27 mouse cellular contexts compared by ENCODE assay signal in the genomic region with DNA sequence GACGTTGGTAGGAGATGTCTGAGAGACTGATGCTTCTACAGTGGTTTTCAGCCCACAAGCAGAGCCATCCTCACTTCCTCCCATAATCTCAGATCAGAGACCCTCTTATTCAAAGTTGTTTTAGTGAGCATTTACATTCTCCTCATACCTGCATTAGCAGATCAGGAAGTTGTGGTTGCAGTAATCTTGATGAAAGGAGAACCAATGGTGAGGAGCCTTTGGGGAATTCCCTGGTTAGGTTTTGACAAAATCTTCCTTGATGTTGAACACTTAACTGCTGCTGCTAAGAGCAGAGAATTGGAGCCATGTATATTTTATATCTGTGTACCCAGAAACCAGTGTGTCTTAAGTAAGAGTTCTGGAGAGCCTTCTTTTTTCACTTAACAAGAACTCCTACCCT. TPM values are rescaled to one million over a fixed set of nuclear protein-coding genes. Genes with fewer than 3 reads are reported as not detected.
DNase-seq lines count a peak whose midpoint lies in the region; ATAC-seq and TF ChIP-seq lines count a peak whose summit lies in the region.
"Had no signal": no experiment of that assay in that cellular context is flagged by ENCODE, and none has a peak within 500 bp of the region (broad histone marks: within the 10 kb centered on the region; RNA-seq: fewer than 3 reads in every experiment).

No protein-coding gene starts in this region.

- no peaks in the 10 kb centered on the region for H3K27me3 ChIP-seq in MEL (ENCODE audit: control insufficient read depth in 1 of 2, insufficient read depth in 2 of 2, low read length in 2 of 2)
- no peaks in the 10 kb centered on the region for H3K27me3 ChIP-seq in midbrain, embryonic 13.5 days
- H3K27me3 ChIP-seq: embryonic facial prominence, embryonic 13.5 days; liver, embryonic 15.5 days; neural tube, embryonic 12.5 days had no signal

- 88% methylated on average over 1 of the region's 1 CpGs for WGBS in midbrain, embryonic 13.5 days

- H3K4me1 ChIP-seq in MEL (ENCODE audit: control insufficient read depth in 1 of 2, insufficient read depth in 2 of 2, low read length in 2 of 2) = peaks cover 3 to 6% of the 10 kb centered on the region in 2 experiments; a peak in 3 of 4 replicates
- no peaks in the 10 kb centered on the region for H3K4me1 ChIP-seq in midbrain, embryonic 13.5 days (replicated peaks)
- H3K4me1 ChIP-seq: embryonic facial prominence, embryonic 13.5 days; forebrain, embryonic 10.5 days; liver, embryonic 15.5 days; midbrain, embryonic 10.5 days; neural tube, embryonic 12.5 days had no signal

- no peaks in the 10 kb centered on the region for H3K9me3 ChIP-seq in MEL (replicated peaks; ENCODE audit: insufficient read depth, low read length)
- H3K9me3 ChIP-seq in midbrain, embryonic 13.5 days = no peaks in the 10 kb centered on the region
- H3K9me3 ChIP-seq: embryonic facial prominence, embryonic 13.5 days; forebrain, embryonic 10.5 days; liver, embryonic 15.5 days; midbrain, embryonic 10.5 days; neural tube, embryonic 12.5 days had no signal

- H3K4me2 ChIP-seq in midbrain, embryonic 13.5 days (replicated peaks) = no peak overlapping the region
- H3K4me2 ChIP-seq: embryonic facial prominence, embryonic 13.5 days; liver, embryonic 15.5 days; lung, embryonic 14.5 days; neural tube, embryonic 12.5 days had no signal

- DNase-seq in A20 (ENCODE audit: low read depth, low spot score) (peak; percentile 31), MEL (ENCODE audit: low read depth, low spot score) (peak; percentile 24)
- DNase-seq in CD4-positive helper T cell, adult 2 months (ENCODE audit: low read depth, low spot score) = peak; percentile 81
- DNase-seq in naive thymus-derived CD4-positive, alpha-beta T cell, adult 2 months (ENCODE audit: low read depth) = peak; percentile 78
- no peak for DNase-seq in kidney, adult 9 months
- DNase-seq in gastrocnemius, adult 2 months = no peak
- DNase-seq: adrenal gland, postnatal 14 days; cerebellum, adult 18-20 months; cerebellum, postnatal 10 days; forebrain, postnatal 0 days; gastrocnemius, postnatal 10 days; kidney, adult 8-10 months; kidney, postnatal 10 days; layer of hippocampus, adult 9-11 months; lung, embryonic 14.5 days; lung, postnatal 14 days; right cerebral cortex, postnatal 14 days; thymus, adult 2 months had no signal

- no peaks in the 10 kb centered on the region for H3K79me2 ChIP-seq in MEL (ENCODE audit: control insufficient read depth, insufficient read depth, low read length, poor library complexity)

- peaks cover 17 to 54% of the 10 kb centered on the region in 2 experiments for H3K36me3 ChIP-seq in MEL (ENCODE audit: control insufficient read depth in 1 of 2, insufficient read depth in 2 of 2, low read length in 2 of 2)
- H3K36me3 ChIP-seq in midbrain, embryonic 13.5 days = peaks cover 89% of the 10 kb centered on the region

- H3K27ac ChIP-seq in MEL (ENCODE audit: control insufficient read depth, low read depth, low read length) = no peak overlapping the region
- no peak overlapping the region for H3K27ac ChIP-seq in midbrain, embryonic 13.5 days
- no peak overlapping the region for H3K27ac ChIP-seq in gastrocnemius, adult 2 months
- H3K27ac ChIP-seq: embryonic facial prominence, embryonic 13.5 days; forebrain, embryonic 10.5 days; liver, embryonic 15.5 days; midbrain, embryonic 10.5 days; neural tube, embryonic 12.5 days had no signal

- no peak overlapping the region for H3K4me3 ChIP-seq in MEL (ENCODE audit: control insufficient read depth in 1 of 2, insufficient read depth in 1 of 2, low read depth in 2 of 2, low read length in 2 of 2)
- H3K4me3 ChIP-seq in midbrain, embryonic 13.5 days (replicated peaks) = no peak overlapping the region
- no peak overlapping the region for H3K4me3 ChIP-seq in gastrocnemius, adult 2 months
- H3K4me3 ChIP-seq: embryonic facial prominence, embryonic 13.5 days; forebrain, embryonic 10.5 days; liver, embryonic 15.5 days; midbrain, embryonic 10.5 days; neural tube, embryonic 12.5 days had no signal

- peak; percentile 17 to 43; a peak in 2 of 4 replicates for TF ChIP-seq EP300 in MEL (IDR thresholded peaks at IDR 0.05; ENCODE audit: low read depth in 1 of 2, low read length in 2 of 2)

- TF ChIP-seq CTCF in MEL (IDR thresholded peaks at IDR 0.05 in 2 of 3, conservative IDR thresholded peaks at IDR 0.05 in 1 of 3; ENCODE audit: control insufficient read depth in 1 of 3, insufficient read depth in 1 of 3, low read depth in 2 of 3, low read length in 3 of 3, poor library complexity in 1 of 3, severe bottlenecking in 1 of 3) = no peak
- TF ChIP-seq CTCF in gastrocnemius, adult 2 months (IDR thresholded peaks at IDR 0.05) = no peak

- no peak overlapping the region for H3K9ac ChIP-seq in MEL (ENCODE audit: control insufficient read depth, low read depth, low read length, poor library complexity, severe bottlenecking)
- H3K9ac ChIP-seq in midbrain, embryonic 13.5 days (replicated peaks) = no peak overlapping the region
- H3K9ac ChIP-seq: embryonic facial prominence, embryonic 13.5 days; forebrain, postnatal 0 days; liver, embryonic 15.5 days; lung, embryonic 14.5 days; neural tube, embryonic 12.5 days had no signal

- intact Hi-C loops in gastrocnemius, adult 2 months (cut with DNase I) = no loop called here

- ATAC-seq in midbrain, embryonic 13.5 days = no peak
- ATAC-seq: forebrain, postnatal 0 days; hindbrain, embryonic 16.5 days; intestine, embryonic 16.5 days; midbrain, embryonic 16.5 days had no signal

- no peak for TF ChIP-seq RAD21 in MEL (IDR thresholded peaks at IDR 0.05; ENCODE audit: low read depth, low read length)

- TF ChIP-seq POLR2A in MEL (IDR thresholded peaks at IDR 0.05; ENCODE audit: control insufficient read depth in 1 of 2, insufficient read depth in 1 of 2, low read depth in 1 of 2, low read length in 2 of 2, poor library complexity in 1 of 2) = no peak

TF ChIP-seq in MEL, 35 proteins besides CTCF, POLR2A, EP300 and RAD21:
- no peak for TF ChIP-seq TAL1 (IDR thresholded peaks at IDR 0.05; ENCODE audit: low read length)
- TF ChIP-seq ZKSCAN1 (IDR thresholded peaks at IDR 0.05; ENCODE audit: low read depth, low read length) = no peak
- peak; percentile 25; the same call in 1 of the 2 replicates for TF ChIP-seq GATA1 (IDR thresholded peaks at IDR 0.05; ENCODE audit: low read depth, low read length)
- TF ChIP-seq ETS1 (IDR thresholded peaks at IDR 0.05; ENCODE audit: low read depth, low read length) = 0 out of 2 replicates have a peak, but pooled peaks have one; percentile 13
TF ChIP-seq in MEL: peak in this region for 2.

RNA-seq across cellular contexts. Expression of gene Fbxl22, which starts 22.0 kb away (rescaled TPM):
- total RNA-seq in MEL (2012; rRNA removed) = 0.29 and 0.35 TPM in 2 replicates
- polyA plus RNA-seq in MEL (2012; ENCODE audit: insufficient read depth in 1 of 2, insufficient read length in 2 of 2, low read depth in 1 of 2, low replicate concordance in 2 of 2, missing spikeins in 1 of 2) = under 1 TPM in 1 of 2 experiments, not detected in 1; 0.47 TPM
- polyA plus RNA-seq in midbrain, embryonic 13.5 days (2015; fragmentation: Nextera tagmentation; extraction: Ambion mirVana) = 1.7 and 2.2 TPM in 2 replicates
- 1 to 10 TPM; 1.7 to 3.1 TPM for total RNA-seq in gastrocnemius, adult 2 months (2021)

Comparison
In these comparisons a context has a peak if more than half of its experiments do, and no peak if none do; other contexts are left out.
1. DNase-seq: peak in A20 (single experiment), CD4-positive helper T cell, adult 2 months (single experiment), MEL (single experiment) and naive thymus-derived CD4-positive, alpha-beta T cell, adult 2 months (single experiment); none in kidney, adult 9 months (single experiment) and gastrocnemius, adult 2 months (single experiment).